Mouse (Mus musculus): ENCODE data around the gene Fgd2. TPM values are rescaled to one million over a fixed set of nuclear protein-coding genes. Genes with fewer than 3 reads are reported as not detected.
"Not testable (repeated sequence)": the region's sequence is repeated elsewhere in the genome, so short reads cannot be mapped to it uniquely, and the experiment has no call there.

The Fgd2 gene
- 6.1 and 6.4 TPM in 2 replicates for polyA plus RNA-seq (2012; rRNA removed)

DNA sequence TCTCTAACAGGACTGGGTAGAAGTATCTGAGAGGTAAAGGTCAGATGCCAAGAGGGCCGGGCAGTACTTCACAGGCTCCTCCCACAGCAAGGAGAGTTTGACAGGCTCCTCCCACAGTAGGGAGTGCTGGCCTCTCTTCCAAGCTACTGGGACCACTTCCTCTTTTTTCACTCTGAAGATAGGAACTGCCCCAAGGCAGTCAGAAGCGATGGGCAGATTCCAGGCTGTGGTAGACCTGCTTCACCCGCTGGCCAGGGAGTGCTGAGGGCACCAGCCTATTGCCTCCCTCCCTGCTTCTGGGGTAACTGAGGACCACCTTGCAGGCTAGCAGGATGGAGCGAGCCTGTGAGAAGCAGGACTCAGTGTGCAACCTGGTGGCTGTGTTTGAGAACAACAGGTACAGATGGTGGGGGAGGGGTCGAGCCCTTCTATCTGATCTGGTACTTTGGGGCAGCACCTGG lies at the start of gene Fgd2:
Gene Fgd2, plus strand, starts transcription at position 154 of the 461 bp plus-strand sequence.
- TF ChIP-seq POLR2A (IDR thresholded peaks at IDR 0.05; ENCODE audit: borderline replicate concordance, extremely low read depth, insufficient read depth, insufficient read length, poor library complexity, severe bottlenecking): no peak
- no peak for TF ChIP-seq CTCF (IDR thresholded peaks at IDR 0.05; ENCODE audit: borderline replicate concordance, extremely low read depth, insufficient read depth, insufficient read length)

DNA sequence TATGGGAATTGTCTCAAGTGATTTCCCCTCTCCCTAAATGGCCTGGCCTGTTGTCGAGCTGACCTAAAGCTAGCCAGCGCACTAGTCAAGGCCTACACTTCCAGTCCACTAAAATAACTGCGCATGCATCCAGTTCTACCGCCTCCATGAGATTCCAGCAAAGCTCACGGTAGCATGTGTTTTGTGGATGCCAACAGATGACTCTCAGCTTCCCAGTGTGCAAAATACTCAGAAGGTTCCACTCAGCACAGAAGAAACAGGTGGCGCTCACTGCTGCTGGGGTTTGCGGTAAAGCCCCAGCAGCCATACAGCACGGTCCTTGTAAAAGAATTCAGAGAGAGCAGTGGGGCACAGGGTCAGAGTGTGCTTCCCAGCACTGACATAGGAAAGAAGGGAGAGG lies 49.1 kb upstream of the Fgd2 start:
- peak; percentile 11 for DNase-seq (ENCODE audit: low read depth)
- TF ChIP-seq CTCF (IDR thresholded peaks at IDR 0.05; ENCODE audit: borderline replicate concordance, extremely low read depth, insufficient read depth, insufficient read length) (no peak), POLR2A (IDR thresholded peaks at IDR 0.05; ENCODE audit: borderline replicate concordance, extremely low read depth, insufficient read depth, insufficient read length, poor library complexity, severe bottlenecking) (no peak)

More for the DNA sequence above, at the start of gene Fgd2:
- no peak for DNase-seq (ENCODE audit: low read depth)

DNA sequence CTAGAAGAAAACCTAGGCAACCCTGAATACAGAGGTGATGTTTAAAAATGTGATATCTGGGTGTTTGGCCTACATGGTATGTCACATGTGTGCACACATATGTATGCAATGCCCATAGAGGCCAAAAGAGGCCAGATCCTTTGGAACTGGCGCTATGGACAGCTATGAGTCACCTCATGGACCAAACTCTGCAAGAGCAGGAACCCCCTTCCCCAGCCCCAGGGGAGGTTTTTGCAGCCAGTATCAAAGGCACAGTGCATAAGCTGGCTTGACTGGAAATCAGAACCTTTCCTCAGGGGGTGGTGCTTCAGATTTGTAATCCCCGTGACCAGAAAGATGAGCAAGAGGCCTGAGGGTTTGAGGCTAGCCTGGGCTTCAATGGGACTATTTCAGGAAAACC lies 48.6 kb upstream of the Fgd2 start:
- DNase-seq (ENCODE audit: low read depth): no peak

DNA sequence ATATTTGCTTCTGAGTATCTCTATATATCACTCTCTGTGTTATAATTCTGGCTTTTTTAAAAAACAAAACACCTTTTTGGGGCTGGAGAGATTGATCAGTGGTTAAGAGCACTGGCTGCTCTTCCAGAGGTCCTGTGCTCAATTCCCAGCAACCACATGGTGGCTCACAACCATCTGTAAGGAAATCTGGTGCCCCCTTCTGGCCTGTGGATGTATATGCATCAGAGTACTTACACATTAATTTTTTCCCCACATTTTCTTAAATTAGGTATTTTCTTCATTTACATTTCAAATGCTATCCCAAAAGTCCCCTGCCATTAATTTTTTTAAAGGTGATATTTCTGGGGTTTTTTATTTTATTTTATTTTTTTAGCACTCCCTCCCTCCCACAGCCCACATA lies 47.4 kb upstream of the Fgd2 start:
- no peak for DNase-seq (ENCODE audit: low read depth)
- TF ChIP-seq POLR2A (IDR thresholded peaks at IDR 0.05; ENCODE audit: borderline replicate concordance, extremely low read depth, insufficient read depth, insufficient read length, poor library complexity, severe bottlenecking) (no peak), CTCF (IDR thresholded peaks at IDR 0.05; ENCODE audit: borderline replicate concordance, extremely low read depth, insufficient read depth, insufficient read length) (no peak)

More for the DNA sequence above, 48.6 kb upstream of the Fgd2 start:
- no peak for TF ChIP-seq CTCF (IDR thresholded peaks at IDR 0.05; ENCODE audit: borderline replicate concordance, extremely low read depth, insufficient read depth, insufficient read length)
- TF ChIP-seq POLR2A (IDR thresholded peaks at IDR 0.05; ENCODE audit: borderline replicate concordance, extremely low read depth, insufficient read depth, insufficient read length, poor library complexity, severe bottlenecking): no peak

DNA sequence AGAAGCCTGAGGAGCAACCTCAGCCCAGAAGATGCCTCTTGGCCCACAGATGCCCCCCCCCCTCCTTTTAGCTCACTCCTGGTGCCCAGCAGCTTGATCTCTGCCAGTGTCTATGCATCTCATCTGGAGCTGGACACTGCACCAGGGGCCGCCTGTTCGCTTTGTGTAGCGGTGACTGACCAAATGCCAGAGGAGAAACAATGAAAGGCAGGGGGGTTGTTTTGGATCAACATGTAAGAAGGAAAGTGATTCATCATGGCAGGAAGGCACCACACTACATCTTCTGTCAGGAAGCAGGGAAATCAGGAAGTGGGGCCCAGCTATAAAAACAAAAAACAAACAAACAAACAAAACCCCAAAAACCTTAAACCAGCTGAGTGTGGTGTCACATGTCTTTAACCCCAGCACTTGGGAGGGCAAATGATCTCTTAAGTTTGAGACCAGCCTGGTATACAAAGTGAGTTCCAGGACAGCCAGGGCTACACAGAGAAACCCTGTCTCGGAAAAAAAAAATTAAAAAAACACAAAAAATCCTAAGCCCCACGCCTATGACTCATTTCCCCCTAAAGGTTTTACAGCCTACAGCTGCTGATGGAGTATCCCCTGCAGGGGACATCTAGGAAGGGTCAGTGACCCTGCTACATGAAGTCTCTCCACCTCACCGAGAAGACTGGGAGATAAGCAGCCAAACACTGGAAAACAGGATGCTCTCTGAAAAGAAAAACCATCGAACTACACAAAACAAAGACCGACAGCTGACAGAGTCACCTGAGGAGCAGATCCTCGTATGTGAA lies 44.8 kb upstream of the Fgd2 start:
- TF ChIP-seq CTCF (IDR thresholded peaks at IDR 0.05; ENCODE audit: borderline replicate concordance, extremely low read depth, insufficient read depth, insufficient read length) (no peak), POLR2A (IDR thresholded peaks at IDR 0.05; ENCODE audit: borderline replicate concordance, extremely low read depth, insufficient read depth, insufficient read length, poor library complexity, severe bottlenecking) (no peak)
- DNase-seq (ENCODE audit: low read depth): no peak

DNA sequence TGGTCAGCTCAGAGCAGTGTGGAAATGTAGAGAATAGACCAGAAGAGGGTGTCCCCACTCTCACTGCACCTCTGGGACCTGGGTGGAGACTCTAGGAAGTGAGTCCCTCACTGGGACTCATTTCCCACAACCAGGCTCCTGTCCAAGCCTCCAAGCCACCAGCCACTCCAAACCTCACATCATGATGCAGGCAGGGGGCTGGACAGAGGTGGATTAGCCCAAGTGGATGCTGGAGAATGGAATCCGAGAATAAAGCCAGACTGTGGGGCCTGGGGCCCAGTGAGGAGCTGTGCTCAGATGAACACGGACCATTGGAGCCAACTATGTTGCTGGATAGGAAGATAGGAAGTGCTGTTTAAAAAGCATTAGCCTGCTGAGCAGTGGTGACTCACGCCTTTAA lies 43.8 kb upstream of the Fgd2 start:
- no peak for DNase-seq (ENCODE audit: low read depth)

DNA sequence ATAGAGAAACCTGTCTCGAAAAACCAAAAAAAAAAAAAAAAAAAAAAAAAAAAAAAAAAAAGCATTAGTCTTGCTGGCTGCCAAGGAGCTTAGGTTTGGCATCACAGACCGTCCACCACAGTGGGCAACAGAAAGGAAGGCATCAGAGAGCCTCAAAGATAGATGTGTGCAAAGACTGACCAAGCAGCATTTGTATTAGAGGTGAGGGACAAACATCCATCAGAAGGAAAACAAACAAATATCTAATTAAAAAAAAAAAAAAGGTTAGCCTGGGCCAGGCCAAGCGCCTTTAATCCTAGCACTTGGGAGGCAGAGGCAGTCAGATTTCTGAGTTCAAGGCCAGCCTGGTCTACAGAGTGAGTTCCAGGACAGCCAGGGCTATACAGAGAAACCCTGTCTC lies 43.3 kb upstream of the Fgd2 start, which contains the start of gene Pi16:
Gene Pi16, plus strand, starts transcription at position 301 of the 400 bp plus-strand sequence.
- not testable (repeated sequence) for DNase-seq (ENCODE audit: low read depth)

More for the DNA sequence above, 43.8 kb upstream of the Fgd2 start:
- TF ChIP-seq POLR2A (IDR thresholded peaks at IDR 0.05; ENCODE audit: borderline replicate concordance, extremely low read depth, insufficient read depth, insufficient read length, poor library complexity, severe bottlenecking): no peak
- TF ChIP-seq CTCF (IDR thresholded peaks at IDR 0.05; ENCODE audit: borderline replicate concordance, extremely low read depth, insufficient read depth, insufficient read length): no peak

DNA sequence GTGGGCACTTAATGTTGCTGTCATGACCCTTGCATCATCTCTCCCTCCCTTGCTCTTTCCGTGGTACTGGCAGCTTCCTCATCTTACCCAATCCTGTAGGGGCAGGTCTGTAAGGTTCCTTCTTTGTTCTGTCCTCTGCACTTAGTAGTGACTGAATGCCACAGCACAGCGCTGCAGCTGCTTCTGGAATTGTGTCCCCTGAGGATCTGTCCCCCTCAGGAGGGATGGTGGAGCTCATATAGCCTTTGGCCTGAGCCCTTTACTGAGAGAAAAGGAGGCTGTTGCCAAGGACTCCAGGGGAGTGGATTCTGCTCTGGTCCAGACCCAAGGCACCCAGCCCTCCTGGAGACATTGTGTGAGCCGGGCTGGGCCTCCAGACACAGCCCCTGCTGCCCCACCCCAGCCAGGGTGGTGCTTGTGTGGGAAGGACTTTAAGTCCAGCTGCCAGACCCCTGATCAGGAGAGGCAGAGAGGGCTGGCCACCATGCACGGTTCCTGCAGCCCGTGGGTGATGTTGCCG lies 41.9 kb upstream of the Fgd2 start:
- no peak for DNase-seq (ENCODE audit: low read depth)
- no peak for TF ChIP-seq POLR2A (IDR thresholded peaks at IDR 0.05; ENCODE audit: borderline replicate concordance, extremely low read depth, insufficient read depth, insufficient read length, poor library complexity, severe bottlenecking)

DNA sequence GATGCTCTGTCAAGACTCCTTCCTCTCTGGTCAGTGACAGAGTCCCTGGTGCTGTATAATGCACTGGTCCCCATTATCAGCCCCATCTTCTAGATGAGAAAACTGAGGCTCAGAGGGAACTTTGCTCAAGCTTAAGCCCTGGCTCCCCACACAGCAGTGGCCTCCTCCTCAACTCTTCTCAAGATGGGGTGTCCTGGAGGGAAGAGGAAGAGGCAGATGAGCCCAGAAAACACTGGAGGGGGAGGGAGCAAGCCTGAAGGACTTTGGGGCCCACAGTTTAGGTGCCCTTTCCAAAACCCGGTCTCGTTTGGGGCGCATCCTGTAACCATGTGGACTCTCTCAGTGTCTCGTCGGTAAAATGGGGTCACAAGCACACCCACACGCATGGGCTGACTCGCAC lies 41.2 kb upstream of the Fgd2 start:
- DNase-seq (ENCODE audit: low read depth): no peak
- no peak for TF ChIP-seq CTCF (IDR thresholded peaks at IDR 0.05; ENCODE audit: borderline replicate concordance, extremely low read depth, insufficient read depth, insufficient read length)
- no peak for TF ChIP-seq POLR2A (IDR thresholded peaks at IDR 0.05; ENCODE audit: borderline replicate concordance, extremely low read depth, insufficient read depth, insufficient read length, poor library complexity, severe bottlenecking)

DNA sequence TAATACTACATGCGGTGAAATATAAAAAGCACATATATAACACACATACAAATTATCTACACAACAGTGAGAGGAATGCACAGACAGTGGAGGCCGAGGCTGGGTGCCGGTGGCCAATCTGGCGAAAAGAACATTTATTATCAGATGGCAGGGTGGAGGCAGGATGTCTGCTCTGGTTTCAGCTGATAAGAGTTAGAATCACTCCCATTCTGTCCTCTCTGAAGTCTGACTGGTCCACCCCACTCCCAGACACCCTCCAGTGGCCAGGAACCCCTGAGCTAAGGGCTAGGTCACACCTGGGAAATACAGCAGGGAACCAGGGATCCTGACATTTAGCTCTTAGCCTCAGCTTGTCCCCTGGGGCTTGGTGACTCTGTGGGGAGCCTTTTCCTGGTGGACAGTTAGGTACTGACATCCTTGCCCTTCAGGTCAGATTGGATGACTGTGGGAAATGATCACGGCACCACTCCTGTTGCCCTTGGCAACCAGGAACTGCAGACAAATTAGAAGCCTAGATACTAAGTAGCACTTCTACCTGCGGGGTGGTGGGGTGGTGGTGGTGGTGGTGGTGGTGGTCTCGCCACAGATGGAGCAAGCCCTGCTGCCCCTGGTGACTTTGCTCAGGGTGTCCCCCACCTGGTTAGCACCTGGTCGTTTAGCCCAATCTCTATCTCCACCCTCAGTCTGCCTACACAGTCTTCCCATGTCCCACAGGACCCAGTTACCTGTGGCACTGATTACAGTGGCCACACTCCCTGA lies 40.7 kb upstream of the Fgd2 start:
- TF ChIP-seq CTCF (IDR thresholded peaks at IDR 0.05; ENCODE audit: borderline replicate concordance, extremely low read depth, insufficient read depth, insufficient read length) (no peak), POLR2A (IDR thresholded peaks at IDR 0.05; ENCODE audit: borderline replicate concordance, extremely low read depth, insufficient read depth, insufficient read length, poor library complexity, severe bottlenecking) (no peak)
- DNase-seq (ENCODE audit: low read depth): no peak

DNA sequence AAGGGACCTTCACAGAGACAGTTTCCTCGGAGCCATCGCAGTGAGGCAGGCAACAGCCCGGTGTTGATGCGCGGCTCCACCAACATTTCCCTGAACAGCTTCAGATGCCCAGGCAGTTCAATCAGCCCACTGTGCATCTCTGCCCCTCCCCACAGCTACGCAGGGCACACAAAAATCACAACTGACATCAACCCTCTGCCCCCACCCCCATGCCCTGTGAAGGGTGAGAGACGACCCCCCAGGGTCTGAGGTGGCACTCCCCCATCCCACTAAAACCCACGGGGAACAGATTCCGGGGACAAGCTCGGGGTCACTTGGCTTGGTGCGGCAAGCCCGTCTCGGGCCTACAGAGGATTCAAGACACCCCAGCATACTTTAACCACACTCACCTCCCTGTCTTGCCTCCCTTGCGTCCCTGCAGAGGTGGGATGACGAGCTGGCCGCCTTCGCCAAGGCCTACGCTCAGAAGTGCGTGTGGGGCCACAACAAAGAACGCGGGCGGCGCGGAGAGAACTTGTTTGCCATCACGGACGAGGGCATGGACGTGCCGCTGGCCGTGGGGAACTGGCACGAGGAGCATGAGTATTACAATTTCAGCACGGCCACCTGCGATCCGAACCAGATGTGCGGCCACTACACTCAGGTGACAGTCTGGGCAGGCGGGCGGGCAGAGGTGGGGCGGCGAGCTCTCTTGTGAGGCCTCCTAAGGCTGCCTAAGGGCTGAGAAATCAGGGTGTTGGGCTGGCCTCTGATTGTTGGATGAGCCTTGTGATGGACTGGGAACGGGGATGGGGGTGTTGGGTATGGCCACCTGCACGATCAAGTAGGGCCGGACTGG lies 38.7 kb upstream of the Fgd2 start:
- DNase-seq (ENCODE audit: low read depth): no peak
- no peak for TF ChIP-seq POLR2A (IDR thresholded peaks at IDR 0.05; ENCODE audit: borderline replicate concordance, extremely low read depth, insufficient read depth, insufficient read length, poor library complexity, severe bottlenecking)
- TF ChIP-seq CTCF (IDR thresholded peaks at IDR 0.05; ENCODE audit: borderline replicate concordance, extremely low read depth, insufficient read depth, insufficient read length): no peak
